In the genomic region with DNA sequence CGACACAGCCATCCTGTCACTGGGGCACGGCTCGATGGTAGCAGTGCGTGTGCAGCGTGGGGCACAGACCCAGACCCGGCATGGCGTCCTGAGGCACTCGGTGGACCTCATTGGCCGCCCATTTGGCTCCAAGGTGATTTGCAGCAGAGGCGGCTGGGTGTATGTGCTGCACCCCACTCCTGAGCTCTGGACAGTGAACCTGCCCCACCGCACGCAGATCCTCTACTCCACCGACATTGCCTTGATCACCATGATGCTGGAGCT, we compare ENCODE assay signal across 8 mouse cellular contexts. TPM values are rescaled to one million over a fixed set of nuclear protein-coding genes. Genes with fewer than 3 reads are reported as not detected.
DNase-seq lines count a peak whose midpoint lies in the region; ATAC-seq and TF ChIP-seq lines count a peak whose summit lies in the region.

No protein-coding gene starts in this region.

- no peak for TF ChIP-seq POLR2A in liver, adult 2 months (IDR thresholded peaks at IDR 0.05; ENCODE audit: extremely low read depth, insufficient read depth, low read length)

- intact Hi-C loops in left cerebral cortex, postnatal 36 days (cut with DNase I) = no loop called here

- H3K36me3 ChIP-seq in liver, adult 2 months (ENCODE audit: control insufficient read depth, insufficient read depth, low read length) = no peaks in the 10 kb centered on the region
- H3K36me3 ChIP-seq in embryonic facial prominence, embryonic 15.5 days = peaks cover 23% of the 10 kb centered on the region
- no peaks in the 10 kb centered on the region; the same call in none of the 2 replicates for H3K36me3 ChIP-seq in intestine, embryonic 16.5 days (ENCODE audit: control insufficient read depth, insufficient read depth, low read length)
- H3K36me3 ChIP-seq in neural tube, embryonic 13.5 days = peaks cover 30% of the 10 kb centered on the region

- no peak for DNase-seq in liver, adult 2 months (ENCODE audit: extremely low read depth, low read depth, low spot score)
- no peak for DNase-seq in liver
- DNase-seq in frontal cortex, postnatal 25 days (ENCODE audit: low spot score in 2 of 2) = no peak
- no peak for DNase-seq in right cerebral cortex, postnatal 4 days
- no peak for DNase-seq in left cerebral cortex, postnatal 36 days (ENCODE audit: low spot score in 2 of 2)

- H3K27ac ChIP-seq in liver, adult 2 months (replicated peaks; ENCODE audit: insufficient read depth, low read depth, low read length) = no peak overlapping the region
- H3K27ac ChIP-seq in embryonic facial prominence, embryonic 15.5 days (replicated peaks) = no peak overlapping the region
- H3K27ac ChIP-seq in intestine, embryonic 16.5 days (ENCODE audit: low read length) = peak overlapping the region; percentile 52; the same call in 1 of the 2 replicates
- H3K27ac ChIP-seq in neural tube, embryonic 13.5 days (replicated peaks) = no peak overlapping the region

- H3K4me1 ChIP-seq in liver, adult 2 months (ENCODE audit: control insufficient read depth, insufficient read depth, low read length) = peaks cover 7% of the 10 kb centered on the region; the same call in 1 of the 2 replicates
- peaks cover 26% of the 10 kb centered on the region for H3K4me1 ChIP-seq in embryonic facial prominence, embryonic 15.5 days
- H3K4me1 ChIP-seq in intestine, embryonic 16.5 days (ENCODE audit: control insufficient read depth, insufficient read depth, low read length) = peaks cover 53% of the 10 kb centered on the region
- peaks cover 28% of the 10 kb centered on the region for H3K4me1 ChIP-seq in neural tube, embryonic 13.5 days (replicated peaks)

- H3K27me3 ChIP-seq in liver, adult 2 months (ENCODE audit: control insufficient read depth, insufficient read depth, low read length) = no peaks in the 10 kb centered on the region
- H3K27me3 ChIP-seq in embryonic facial prominence, embryonic 15.5 days = peaks cover 12% of the 10 kb centered on the region
- H3K27me3 ChIP-seq in intestine, embryonic 16.5 days (replicated peaks; ENCODE audit: control insufficient read depth, insufficient read depth, low read length) = no peaks in the 10 kb centered on the region
- H3K27me3 ChIP-seq in neural tube, embryonic 13.5 days = no peaks in the 10 kb centered on the region

- no peak for TF ChIP-seq CTCF in liver, adult 2 months (IDR thresholded peaks at IDR 0.05; ENCODE audit: low read depth, low read length)

- H3K4me3 ChIP-seq in liver, adult 2 months (ENCODE audit: insufficient read depth, low read depth, low read length) = peak overlapping the region; percentile 72
- H3K4me3 ChIP-seq in embryonic facial prominence, embryonic 15.5 days (replicated peaks) = peak overlapping the region; percentile 62
- peak overlapping the region; percentile 73 for H3K4me3 ChIP-seq in intestine, embryonic 16.5 days (ENCODE audit: low read length)
- H3K4me3 ChIP-seq in neural tube, embryonic 13.5 days = peak overlapping the region; percentile 62

- 5% methylated on average over 13 of the region's 13 CpGs for WGBS in liver, adult 2 months
- WGBS in embryonic facial prominence, embryonic 15.5 days = 8% methylated on average over 13 of the region's 13 CpGs
- WGBS in intestine, embryonic 16.5 days = 5% methylated on average over 13 of the region's 13 CpGs
- WGBS in neural tube, embryonic 13.5 days = 7% methylated on average over 13 of the region's 13 CpGs

- H3K9ac ChIP-seq in liver, adult 2 months (ENCODE audit: low read depth, low read length) = peak overlapping the region; percentile 60
- H3K9ac ChIP-seq in embryonic facial prominence, embryonic 15.5 days = peak overlapping the region; percentile 48; the same call in 1 of the 2 replicates
- peak overlapping the region; percentile 79 for H3K9ac ChIP-seq in intestine, embryonic 16.5 days (ENCODE audit: low read depth, low read length)
- H3K9ac ChIP-seq in neural tube, embryonic 13.5 days = peak overlapping the region; percentile 77

- H3K79me2 ChIP-seq in liver, adult 2 months (ENCODE audit: control insufficient read depth, insufficient read depth, low read length) = no peaks in the 10 kb centered on the region

- no peak for ATAC-seq in embryonic facial prominence, embryonic 15.5 days (ENCODE audit: insufficient number of reproducible peaks, low FRiP score, low TSS enrichment, low read depth)
- ATAC-seq in intestine, embryonic 16.5 days = no peak
- no peak for ATAC-seq in neural tube, embryonic 13.5 days (ENCODE audit: low read depth)

- H3K4me2 ChIP-seq in embryonic facial prominence, embryonic 15.5 days (replicated peaks) = peak overlapping the region; percentile 84
- H3K4me2 ChIP-seq in intestine, embryonic 16.5 days (ENCODE audit: low read depth, low read length) = peak overlapping the region; percentile 92
- H3K4me2 ChIP-seq in neural tube, embryonic 13.5 days = peak overlapping the region; percentile 73

- no peaks in the 10 kb centered on the region for H3K9me3 ChIP-seq in embryonic facial prominence, embryonic 15.5 days (replicated peaks)
- H3K9me3 ChIP-seq in intestine, embryonic 16.5 days (ENCODE audit: control insufficient read depth, low read length) = no peaks in the 10 kb centered on the region
- H3K9me3 ChIP-seq in neural tube, embryonic 13.5 days = no peaks in the 10 kb centered on the region

RNA-seq across cellular contexts. Expression of a gene that starts 0.7 kb away (rescaled TPM):
- total RNA-seq in liver, adult 2 months (2014; rRNA removed) = 2.3 and 5.3 TPM in 2 replicates
- 17.9 and 33.1 TPM in 2 replicates for polyA plus RNA-seq in liver, adult 2 months (2012; rRNA removed)
- 13.3 and 15.4 TPM in 2 replicates for polyA plus RNA-seq in embryonic facial prominence, embryonic 15.5 days (2015; fragmentation: Nextera tagmentation; extraction: Ambion mirVana)
- polyA plus RNA-seq in intestine, embryonic 16.5 days (2015; fragmentation: Nextera tagmentation; extraction: Ambion mirVana) = 11.3 and 12.7 TPM in 2 replicates
- polyA plus RNA-seq in neural tube, embryonic 13.5 days (2015; fragmentation: Nextera tagmentation; extraction: Ambion mirVana) = 7.2 and 8.5 TPM in 2 replicates
- total RNA-seq in left cerebral cortex, postnatal 36 days (2021) = 10 to 100 TPM; 16.9 to 22.0 TPM

RNA-seq across cellular contexts. Expression of a gene that starts 6.5 kb away (rescaled TPM):
- total RNA-seq in liver, adult 2 months (2014; rRNA removed) = 9.7 and 9.9 TPM in 2 replicates
- 15.3 and 17.8 TPM in 2 replicates for polyA plus RNA-seq in liver, adult 2 months (2012; rRNA removed)
- polyA plus RNA-seq in embryonic facial prominence, embryonic 15.5 days (2015; fragmentation: Nextera tagmentation; extraction: Ambion mirVana) = 247 and 255 TPM in 2 replicates
- polyA plus RNA-seq in intestine, embryonic 16.5 days (2015; fragmentation: Nextera tagmentation; extraction: Ambion mirVana) = 927 and 953 TPM in 2 replicates
- 1,774 and 1,823 TPM in 2 replicates for polyA plus RNA-seq in neural tube, embryonic 13.5 days (2015; fragmentation: Nextera tagmentation; extraction: Ambion mirVana)
- 1,000 to 10,000 TPM; 1,681 to 2,044 TPM for total RNA-seq in left cerebral cortex, postnatal 36 days (2021)

RNA-seq across cellular contexts. Expression of a gene that starts 34.5 kb away (rescaled TPM):
- 9.5 and 10.1 TPM in 2 replicates for total RNA-seq in liver, adult 2 months (2014; rRNA removed)
- polyA plus RNA-seq in liver, adult 2 months (2012; rRNA removed) = 6.7 and 7.7 TPM in 2 replicates
- polyA plus RNA-seq in embryonic facial prominence, embryonic 15.5 days (2015; fragmentation: Nextera tagmentation; extraction: Ambion mirVana) = 65.5 and 66.6 TPM in 2 replicates
- 43.0 and 46.2 TPM in 2 replicates for polyA plus RNA-seq in intestine, embryonic 16.5 days (2015; fragmentation: Nextera tagmentation; extraction: Ambion mirVana)
- 57.6 and 66.2 TPM in 2 replicates for polyA plus RNA-seq in neural tube, embryonic 13.5 days (2015; fragmentation: Nextera tagmentation; extraction: Ambion mirVana)
- total RNA-seq in left cerebral cortex, postnatal 36 days (2021) = 10 to 100 TPM; 57.0 to 57.8 TPM

RNA-seq across cellular contexts. Expression of a gene that starts 34.5 kb away (rescaled TPM):
- total RNA-seq in liver, adult 2 months (2014; rRNA removed) = 21.3 and 24.3 TPM in 2 replicates
- polyA plus RNA-seq in liver, adult 2 months (2012; rRNA removed) = 58.2 and 78.4 TPM in 2 replicates
- 52.6 and 55.7 TPM in 2 replicates for polyA plus RNA-seq in embryonic facial prominence, embryonic 15.5 days (2015; fragmentation: Nextera tagmentation; extraction: Ambion mirVana)
- polyA plus RNA-seq in intestine, embryonic 16.5 days (2015; fragmentation: Nextera tagmentation; extraction: Ambion mirVana) = 56.2 and 58.2 TPM in 2 replicates
- 52.0 and 59.1 TPM in 2 replicates for polyA plus RNA-seq in neural tube, embryonic 13.5 days (2015; fragmentation: Nextera tagmentation; extraction: Ambion mirVana)
- 10 to 100 TPM; 39.8 to 41.6 TPM for total RNA-seq in left cerebral cortex, postnatal 36 days (2021)

Comparison
In these comparisons a context has a peak if more than half of its experiments do, and no peak if none do; other contexts are left out.
1. RNA of a gene that starts 6.5 kb away (polyA plus RNA-seq): 1,774 to 1,823 TPM in neural tube, embryonic 13.5 days, 927 to 953 TPM in intestine, embryonic 16.5 days and 247 to 255 TPM in embryonic facial prominence, embryonic 15.5 days; 15.3 to 17.8 TPM in liver, adult 2 months; every median in the first group is over 10 times any median in the second.
2. Peak in every context shown above with its lines, with median percentiles within 50 percentile points of each other: H3K4me3 ChIP-seq, H3K9ac ChIP-seq and H3K4me2 ChIP-seq.